Mouse (Mus musculus): Measurements from ENCODE around the gene Lhfpl3. TPM values are rescaled to one million over a fixed set of nuclear protein-coding genes. Genes with fewer than 3 reads are reported as not detected.

The Lhfpl3 gene
- polyA plus RNA-seq, 1 experiment from 2014 or later = 0.07 TPM

DNA sequence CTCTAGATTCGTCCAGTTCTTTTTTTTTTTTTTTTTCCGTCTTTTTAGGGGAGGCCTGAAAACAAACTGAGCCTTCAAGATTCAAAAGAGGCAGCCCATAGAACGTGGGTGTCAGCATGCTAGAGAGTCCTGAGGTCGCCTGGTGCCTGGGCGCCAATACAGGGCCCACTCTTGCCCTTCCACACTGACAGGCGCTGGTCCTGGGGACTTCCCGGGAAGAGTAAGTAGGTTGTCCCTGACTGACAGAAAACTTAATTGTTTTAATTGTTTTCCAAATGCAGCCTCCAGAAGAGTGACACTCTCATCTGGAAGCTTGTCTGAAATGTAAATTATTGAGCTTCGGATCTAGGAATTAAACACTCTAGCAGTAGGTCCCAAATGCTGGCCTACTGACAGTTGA, 479.8 kb downstream of the Lhfpl3 start:
- H3K4me3 ChIP-seq (replicated peaks) = no peak overlapping the region
- no peaks in the 10 kb centered on the region for H3K4me1 ChIP-seq (replicated peaks)
- H3K9me3 ChIP-seq (replicated peaks) = no peaks in the 10 kb centered on the region
- no peaks in the 10 kb centered on the region for H3K36me3 ChIP-seq (replicated peaks)
- H3K27ac ChIP-seq (replicated peaks) = no peak overlapping the region
- WGBS (ENCODE audit: insufficient replicate concordance) = 27% methylated on average over 8 of the region's 8 CpGs
- no peaks in the 10 kb centered on the region for H3K27me3 ChIP-seq
- no peak overlapping the region for H3K4me2 ChIP-seq
- no peak for ATAC-seq (ENCODE audit: insufficient read depth)
- no peak overlapping the region for H3K9ac ChIP-seq

DNA sequence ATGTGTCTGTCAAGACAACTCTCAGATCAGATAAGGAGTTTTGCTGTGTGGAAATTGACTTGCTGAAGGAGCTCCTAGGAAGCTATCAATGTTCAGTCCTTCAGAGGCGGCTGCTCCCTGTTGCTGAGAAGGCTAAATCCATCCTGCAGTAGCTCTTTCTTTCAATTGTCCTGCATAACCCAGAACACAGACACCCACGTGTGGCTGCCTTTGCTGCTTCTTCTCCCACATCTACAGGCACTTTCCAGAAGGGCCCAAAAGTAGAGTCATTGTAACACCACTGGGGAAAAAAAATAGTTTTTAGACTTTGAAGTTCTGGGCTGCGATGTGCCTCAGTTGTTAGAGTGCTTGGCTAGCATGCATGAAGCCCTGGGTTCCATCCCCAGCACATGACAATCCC, 480.9 kb downstream of the Lhfpl3 start:
- no peaks in the 10 kb centered on the region for H3K9me3 ChIP-seq (replicated peaks)
- no peak overlapping the region for H3K4me3 ChIP-seq (replicated peaks)
- ATAC-seq (ENCODE audit: insufficient read depth) = no peak
- H3K9ac ChIP-seq = no peak overlapping the region
- no peak overlapping the region for H3K27ac ChIP-seq (replicated peaks)
- no peaks in the 10 kb centered on the region for H3K4me1 ChIP-seq (replicated peaks)
- H3K4me2 ChIP-seq = no peak overlapping the region
- no peaks in the 10 kb centered on the region for H3K36me3 ChIP-seq (replicated peaks)
- no peaks in the 10 kb centered on the region for H3K27me3 ChIP-seq
- 33% methylated on average over 3 of the region's 3 CpGs for WGBS (ENCODE audit: insufficient replicate concordance)

DNA sequence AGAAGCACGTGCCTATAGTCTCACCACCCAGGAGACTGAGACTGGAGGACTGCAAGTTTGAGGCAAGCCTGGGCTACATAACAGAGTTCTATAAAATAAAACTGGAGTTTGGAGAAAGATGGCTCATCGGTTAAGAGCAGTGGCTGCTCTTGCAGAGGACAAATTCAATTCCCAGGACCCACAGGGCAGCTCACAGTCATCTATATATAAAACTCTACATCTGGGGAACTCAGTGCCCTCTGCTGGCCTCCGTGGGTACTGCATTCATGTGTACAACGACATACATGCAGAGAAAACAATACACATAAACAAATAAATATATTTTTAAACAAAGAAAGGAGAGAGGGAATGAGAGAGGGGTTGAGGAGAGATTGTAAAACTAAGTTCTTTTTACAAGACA, 501.1 kb downstream of the Lhfpl3 start:
- H3K36me3 ChIP-seq (replicated peaks) = no peaks in the 10 kb centered on the region
- H3K27me3 ChIP-seq = no peaks in the 10 kb centered on the region
- 29% methylated on average over 4 of the region's 4 CpGs for WGBS (ENCODE audit: insufficient replicate concordance)
- no peaks in the 10 kb centered on the region for H3K4me1 ChIP-seq (replicated peaks)
- ATAC-seq (ENCODE audit: insufficient read depth) = no peak
- no peak overlapping the region for H3K27ac ChIP-seq (replicated peaks)
- H3K9me3 ChIP-seq (replicated peaks) = no peaks in the 10 kb centered on the region
- no peak overlapping the region for H3K4me3 ChIP-seq (replicated peaks)
- no peak overlapping the region for H3K9ac ChIP-seq
- no peak overlapping the region for H3K4me2 ChIP-seq

DNA sequence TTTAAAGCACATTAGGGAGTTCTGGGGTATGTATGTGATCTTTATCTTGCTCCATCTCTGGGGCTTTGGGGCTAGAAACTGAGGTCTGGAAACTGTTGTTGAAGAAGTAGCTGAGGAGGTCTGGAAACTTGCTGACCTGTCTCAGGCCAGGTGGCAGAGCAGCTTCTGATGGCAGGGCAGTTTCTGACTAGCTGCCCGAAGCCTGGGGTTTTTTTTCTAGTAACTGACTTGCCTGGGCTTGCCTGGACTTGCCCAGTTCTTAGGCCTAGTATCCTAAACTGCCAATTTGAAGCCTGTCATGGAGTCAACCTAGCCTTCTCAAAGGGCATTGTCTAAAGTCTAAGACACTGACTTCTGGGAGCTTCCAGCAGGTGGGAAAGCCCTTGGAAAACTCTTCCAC, 501.9 kb downstream of the Lhfpl3 start:
- no peak for ATAC-seq (ENCODE audit: insufficient read depth)
- no peak overlapping the region for H3K9ac ChIP-seq
- H3K4me1 ChIP-seq (replicated peaks) = no peaks in the 10 kb centered on the region
- H3K27ac ChIP-seq (replicated peaks) = no peak overlapping the region
- H3K9me3 ChIP-seq (replicated peaks) = no peaks in the 10 kb centered on the region
- no peak overlapping the region for H3K4me3 ChIP-seq (replicated peaks)
- H3K4me2 ChIP-seq = no peak overlapping the region
- 48% methylated on average over 1 of the region's 1 CpGs for WGBS (ENCODE audit: insufficient replicate concordance)
- H3K36me3 ChIP-seq (replicated peaks) = no peaks in the 10 kb centered on the region
- no peaks in the 10 kb centered on the region for H3K27me3 ChIP-seq

DNA sequence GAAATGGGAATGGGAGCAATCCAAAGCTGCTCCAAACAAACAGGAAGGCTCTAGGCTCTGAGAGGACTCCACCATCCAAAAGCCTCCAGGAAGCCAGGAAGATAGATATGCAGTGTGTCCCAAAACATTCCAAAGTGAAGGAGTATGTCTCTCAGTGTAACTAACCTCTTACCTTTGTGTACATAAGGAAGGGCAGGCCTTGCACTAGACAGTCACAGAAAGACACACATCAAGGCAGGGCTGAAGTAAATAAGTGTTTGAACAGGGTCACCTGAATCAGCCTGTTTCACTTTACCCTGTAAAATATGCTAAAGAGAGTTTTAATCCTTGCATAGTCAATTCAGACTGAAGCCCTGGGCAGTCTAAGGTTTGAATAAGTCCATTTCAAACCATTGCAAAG, 502.4 kb downstream of the Lhfpl3 start:
- no peak for ATAC-seq (ENCODE audit: insufficient read depth)
- no peak overlapping the region for H3K9ac ChIP-seq
- no peak overlapping the region for H3K27ac ChIP-seq (replicated peaks)
- H3K4me3 ChIP-seq (replicated peaks) = no peak overlapping the region
- no peaks in the 10 kb centered on the region for H3K27me3 ChIP-seq
- no peaks in the 10 kb centered on the region for H3K9me3 ChIP-seq (replicated peaks)
- H3K4me1 ChIP-seq (replicated peaks) = no peaks in the 10 kb centered on the region
- H3K4me2 ChIP-seq = no peak overlapping the region
- H3K36me3 ChIP-seq (replicated peaks) = no peaks in the 10 kb centered on the region

DNA sequence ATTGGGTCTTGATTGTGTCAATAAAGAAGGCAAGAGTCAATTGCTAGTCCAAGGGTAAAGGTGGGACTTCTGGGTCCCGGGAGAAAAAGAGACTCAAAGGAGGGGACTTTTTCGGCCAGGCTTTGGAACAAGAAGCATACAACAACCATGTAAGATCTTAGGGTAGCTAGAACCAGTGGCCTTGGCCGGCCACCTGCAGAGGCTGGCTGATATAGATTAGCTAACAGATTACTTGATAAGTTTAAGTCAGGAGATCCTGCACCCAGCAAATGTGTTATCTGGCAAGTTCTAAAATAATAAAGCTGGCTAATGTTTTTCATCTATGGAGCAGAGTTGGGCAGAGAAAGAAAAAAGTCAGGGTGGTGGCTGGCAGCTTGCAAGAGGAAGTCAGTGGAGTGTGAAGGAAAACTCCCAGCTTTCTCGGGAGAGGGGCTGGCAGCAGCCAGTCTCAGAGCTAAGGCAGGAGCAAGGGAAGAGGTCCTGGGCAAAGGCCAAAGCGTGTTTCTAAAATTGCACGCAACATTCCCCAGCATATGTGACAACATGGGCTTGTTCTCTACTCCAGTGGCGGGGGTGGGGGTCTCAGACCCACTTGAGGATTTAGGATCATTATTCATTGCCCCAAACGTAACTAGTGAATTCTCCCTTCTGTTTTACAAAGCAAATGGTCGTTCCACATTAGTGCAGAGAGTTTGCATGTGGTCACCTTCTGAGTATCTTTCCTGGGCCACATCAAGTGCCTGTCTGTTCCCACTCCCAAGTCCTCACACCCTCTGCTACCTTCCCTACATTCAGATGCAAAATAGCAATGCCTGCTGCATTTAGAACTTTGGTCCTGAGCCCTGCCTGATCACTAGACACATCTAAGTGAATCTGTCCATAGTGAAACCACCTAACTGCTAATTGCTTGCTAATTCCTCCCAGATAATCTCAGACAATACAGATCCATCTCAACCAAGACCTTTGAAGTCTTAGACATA, 504.3 kb downstream of the Lhfpl3 start:
- H3K27ac ChIP-seq (replicated peaks) = no peak overlapping the region
- WGBS (ENCODE audit: insufficient replicate concordance) = 38% methylated on average over 9 of the region's 9 CpGs
- no peaks in the 10 kb centered on the region for H3K27me3 ChIP-seq
- no peaks in the 10 kb centered on the region for H3K9me3 ChIP-seq (replicated peaks)
- H3K4me1 ChIP-seq (replicated peaks) = no peaks in the 10 kb centered on the region
- H3K4me3 ChIP-seq (replicated peaks) = no peak overlapping the region
- no peak overlapping the region for H3K4me2 ChIP-seq
- ATAC-seq (ENCODE audit: insufficient read depth) = no peak
- no peak overlapping the region for H3K9ac ChIP-seq
- H3K36me3 ChIP-seq (replicated peaks) = no peaks in the 10 kb centered on the region

DNA sequence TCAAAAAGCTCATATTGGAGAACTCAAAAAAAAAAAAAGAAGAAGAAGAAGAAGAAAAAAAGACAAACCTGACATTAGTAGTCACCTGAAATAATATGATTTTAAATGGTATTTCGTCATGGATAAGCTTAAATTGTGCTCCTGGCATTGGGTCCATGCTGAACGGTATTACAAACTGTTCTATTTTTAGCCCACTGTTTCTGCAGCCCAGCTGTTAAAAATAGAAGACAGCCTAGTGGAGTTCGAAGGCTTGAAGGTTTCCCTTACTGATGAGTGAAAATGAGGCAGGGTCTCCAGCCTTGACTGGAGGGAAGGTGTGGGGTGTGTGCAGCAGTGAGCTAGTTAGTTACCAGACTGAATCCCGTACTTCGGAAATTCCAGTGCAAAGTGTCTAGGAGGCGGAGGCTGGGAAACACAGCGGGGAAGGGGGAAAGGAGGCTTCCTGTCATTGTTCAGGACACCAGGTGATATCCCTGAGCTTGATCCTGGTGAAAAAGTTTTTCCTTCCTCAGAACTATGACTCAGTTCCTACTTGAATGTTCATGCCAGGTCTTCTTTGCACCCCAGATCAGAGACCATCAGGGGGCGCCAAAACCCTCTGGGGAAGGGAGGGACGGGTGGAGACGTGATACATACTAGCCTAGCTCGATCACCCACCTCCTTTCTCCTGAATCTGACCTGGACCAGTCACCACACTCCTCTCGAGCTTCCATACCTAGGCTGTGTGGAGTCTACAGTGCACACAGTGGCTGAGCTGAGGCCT, 505.8 kb downstream of the Lhfpl3 start:
- Histone ChIP-seq H3K4me3 (replicated peaks) (no peak overlapping the region), H3K36me3 (replicated peaks) (no peaks in the 10 kb centered on the region), H3K27ac (replicated peaks) (no peak overlapping the region), H3K4me2 (no peak overlapping the region), H3K27me3 (no peaks in the 10 kb centered on the region), H3K9me3 (replicated peaks) (no peaks in the 10 kb centered on the region), H3K4me1 (replicated peaks) (no peaks in the 10 kb centered on the region), H3K9ac (no peak overlapping the region)
- no peak for ATAC-seq (ENCODE audit: insufficient read depth)
- 9% methylated on average over 12 of the region's 12 CpGs for WGBS (ENCODE audit: insufficient replicate concordance)

DNA sequence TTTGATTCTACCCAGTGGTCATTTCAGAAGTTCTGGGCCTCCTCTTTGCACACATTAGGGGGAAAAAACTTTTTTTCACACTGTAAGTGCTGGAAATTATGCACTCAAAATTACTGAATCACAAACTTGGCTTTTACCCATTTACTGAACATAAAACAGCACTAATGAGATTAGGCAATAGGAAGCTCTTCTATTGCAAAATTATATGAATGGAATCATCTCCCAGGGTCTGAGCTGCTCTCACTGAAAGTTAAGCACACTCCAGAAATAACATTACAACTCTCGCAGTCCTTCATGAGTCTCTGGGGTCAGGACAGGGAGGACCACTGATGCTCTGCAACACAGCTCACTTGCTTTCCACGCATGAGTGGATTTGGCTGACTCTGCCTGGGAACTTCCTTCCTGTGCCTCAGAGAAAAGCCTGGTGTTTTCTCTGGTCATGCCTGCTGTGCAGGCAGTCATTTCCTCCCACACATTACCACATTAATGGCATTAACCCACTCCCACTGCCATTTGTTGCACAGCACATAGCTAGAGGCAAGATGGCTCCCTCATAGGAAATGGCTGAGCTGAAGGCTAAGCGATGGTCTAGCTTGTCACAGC, 510.1 kb downstream of the Lhfpl3 start:
- ATAC-seq (ENCODE audit: insufficient read depth) = no peak
- H3K9me3 ChIP-seq (replicated peaks) = no peaks in the 10 kb centered on the region
- H3K9ac ChIP-seq = no peak overlapping the region
- no peaks in the 10 kb centered on the region for H3K36me3 ChIP-seq (replicated peaks)
- no peaks in the 10 kb centered on the region for H3K27me3 ChIP-seq
- no peaks in the 10 kb centered on the region for H3K4me1 ChIP-seq (replicated peaks)
- H3K4me3 ChIP-seq (replicated peaks) = no peak overlapping the region
- 42% methylated on average over 3 of the region's 3 CpGs for WGBS (ENCODE audit: insufficient replicate concordance)
- H3K27ac ChIP-seq (replicated peaks) = no peak overlapping the region
- no peak overlapping the region for H3K4me2 ChIP-seq

DNA sequence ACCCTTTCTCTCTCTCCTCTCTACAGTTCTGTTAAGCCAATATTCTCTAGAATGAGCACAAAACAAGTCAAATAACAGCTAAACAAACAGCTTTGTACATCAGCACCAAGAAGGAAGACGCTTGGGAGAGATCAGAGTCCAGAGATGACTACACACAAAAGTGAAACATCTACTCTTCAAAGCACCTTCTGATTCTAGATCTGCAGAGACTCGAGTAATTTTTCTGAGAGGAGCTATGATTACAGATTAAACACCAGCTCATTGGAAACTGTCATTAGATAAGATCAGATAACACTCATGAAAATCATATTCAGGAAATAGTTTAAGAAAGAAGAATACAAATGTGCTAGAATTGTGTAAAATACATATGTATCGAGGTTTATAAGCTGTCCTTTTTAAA, 527.5 kb downstream of the Lhfpl3 start:
- no peak for ATAC-seq (ENCODE audit: insufficient read depth)
- Histone ChIP-seq H3K4me2 (no peak overlapping the region), H3K36me3 (replicated peaks) (no peaks in the 10 kb centered on the region), H3K27ac (replicated peaks) (no peak overlapping the region), H3K4me1 (replicated peaks) (no peaks in the 10 kb centered on the region), H3K9me3 (replicated peaks) (no peaks in the 10 kb centered on the region), H3K27me3 (no peaks in the 10 kb centered on the region), H3K9ac (no peak overlapping the region), H3K4me3 (replicated peaks) (no peak overlapping the region)
- 47% methylated on average over 3 of the region's 3 CpGs for WGBS (ENCODE audit: insufficient replicate concordance)

DNA sequence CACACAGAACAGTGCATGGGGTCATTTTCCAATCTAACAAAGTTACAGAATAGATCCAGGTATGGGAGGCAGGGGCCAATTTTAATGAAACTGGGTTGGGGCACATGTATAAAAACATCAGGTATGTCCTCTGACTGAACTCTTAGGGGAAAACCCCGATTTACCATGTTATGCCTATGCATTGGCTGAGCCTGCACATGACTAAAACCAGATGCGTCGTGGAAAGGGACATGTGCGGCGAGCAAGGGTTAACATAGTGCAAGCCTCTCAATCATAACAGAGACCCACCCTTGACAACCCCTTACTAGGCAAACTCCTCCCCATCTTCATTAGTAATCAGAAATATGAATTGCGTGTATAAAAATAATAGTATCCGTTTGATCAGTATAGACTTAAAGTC, 533.5 kb downstream of the Lhfpl3 start:
- Histone ChIP-seq H3K4me1 (replicated peaks) (no peaks in the 10 kb centered on the region), H3K27me3 (no peaks in the 10 kb centered on the region), H3K27ac (replicated peaks) (no peak overlapping the region), H3K9me3 (replicated peaks) (no peaks in the 10 kb centered on the region), H3K4me3 (replicated peaks) (no peak overlapping the region), H3K36me3 (replicated peaks) (no peaks in the 10 kb centered on the region), H3K9ac (no peak overlapping the region), H3K4me2 (no peak overlapping the region)
- 80% methylated on average over 7 of the region's 7 CpGs for WGBS (ENCODE audit: insufficient replicate concordance)
- no peak for ATAC-seq (ENCODE audit: insufficient read depth)

DNA sequence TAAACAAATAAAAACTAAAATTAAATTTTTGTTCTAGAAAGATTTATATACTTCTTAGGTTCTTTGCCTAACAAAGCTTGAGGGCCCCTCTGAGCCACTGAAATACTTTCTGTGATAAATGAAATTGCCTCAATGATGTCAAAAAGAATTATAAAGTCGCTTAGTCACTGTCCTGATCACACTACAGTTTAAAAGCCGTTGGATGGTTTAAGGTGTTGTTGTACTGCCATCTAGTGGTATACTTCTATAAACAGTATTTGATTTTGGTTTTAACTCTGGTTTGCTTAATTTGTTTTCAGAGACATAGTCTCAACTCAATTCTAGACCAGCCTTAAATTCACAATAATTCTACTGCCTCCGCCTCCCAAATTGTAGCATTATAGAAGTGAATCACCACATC, 539.0 kb downstream of the Lhfpl3 start:
- Histone ChIP-seq H3K9ac (no peak overlapping the region), H3K36me3 (replicated peaks) (no peaks in the 10 kb centered on the region), H3K4me3 (replicated peaks) (no peak overlapping the region), H3K4me2 (no peak overlapping the region), H3K4me1 (replicated peaks) (no peaks in the 10 kb centered on the region), H3K9me3 (replicated peaks) (no peaks in the 10 kb centered on the region), H3K27ac (replicated peaks) (no peak overlapping the region), H3K27me3 (no peaks in the 10 kb centered on the region)
- ATAC-seq (ENCODE audit: insufficient read depth) = no peak
- WGBS (ENCODE audit: insufficient replicate concordance) = 13% methylated on average over 3 of the region's 3 CpGs

All from liver, embryonic 15.5 days (tissue).